Mouse (Mus musculus) small intestine, adult 2 months (tissue): ENCODE measurements around the gene Dpf3.

Experiments
- CTCF ChIP-seq: fragments of 200-500 bp; IDR thresholded peaks from 2 replicates; pipeline ENCODE4 v1.5.1; 2012; ENCODE audit warnings: low read depth, mild to moderate bottlenecking, control low read depth, inconsistent platforms, low read length, moderate library complexity, mixed read lengths; ENCODE audit not compliant: insufficient replicate concordance, insufficient read length; ENCODE audit errors: extremely low read depth
- POLR2A ChIP-seq: fragments of 200-500 bp; IDR thresholded peaks from 2 replicates; pipeline ENCODE4 v1.6.1; 2012; ENCODE audit warnings: low read depth, mild to moderate bottlenecking, control low read depth, inconsistent platforms, low read length, moderate library complexity

DNA sequence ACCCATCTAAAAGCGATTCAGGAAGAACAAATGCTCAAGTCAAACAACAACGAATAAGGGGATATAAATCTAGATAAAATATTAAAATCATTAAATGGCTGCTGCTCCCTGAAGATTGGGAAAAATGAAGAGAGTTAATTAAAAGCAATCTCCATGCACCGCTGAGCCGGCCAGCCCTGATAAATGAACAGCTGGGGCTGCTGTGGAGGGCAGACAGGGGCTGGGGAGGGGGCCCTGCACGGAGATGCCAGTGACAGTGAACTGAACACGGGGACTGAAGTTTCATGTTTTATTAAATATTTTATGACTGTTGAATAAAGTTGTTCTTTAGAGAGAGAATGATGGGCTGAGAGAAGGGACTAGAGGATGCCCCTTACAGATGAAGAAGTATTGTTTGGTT lies 12.1 kb downstream of the Dpf3 start:
- no peak for TF ChIP-seq POLR2A
- no peak for TF ChIP-seq CTCF
